Mouse (Mus musculus) hindbrain, embryonic 10.5 days (tissue): Measurements from ENCODE around the gene Prpsap2. TPM values are rescaled to one million over a fixed set of nuclear protein-coding genes. Genes with fewer than 3 reads are reported as not detected.
"Not testable (repeated sequence)": the region's sequence is repeated elsewhere in the genome, so short reads cannot be mapped to it uniquely, and the experiment has no call there.

Source experiments
- DNase-seq: peaks from one replicate; pipeline ENCODE4 v3.0.0-alpha.2; 2017; ENCODE audit warnings: low spot score
- H3K27ac ChIP-seq: fragments of 300-500 bp; sonication (generic); 2 replicates; pipeline ENCODE4 v1.5.1; 2016; ENCODE audit warnings: mild to moderate bottlenecking, moderate library complexity
- H3K27me3 ChIP-seq: fragments of 300-500 bp; sonication (generic); 2 replicates; pipeline ENCODE4 v1.6.1; 2016; ENCODE audit warnings: mild to moderate bottlenecking; ENCODE audit not compliant: poor library complexity, insufficient read depth, severe bottlenecking
- H3K36me3 ChIP-seq: fragments of 300-500 bp; sonication (generic); 2 replicates; pipeline ENCODE4 v1.6.1; 2016; ENCODE audit warnings: mild to moderate bottlenecking, moderate library complexity
- H3K4me1 ChIP-seq: fragments of 300-500 bp; sonication (generic); replicated peaks from 2 replicates; pipeline ENCODE4 v1.6.1; 2016; ENCODE audit warnings: mild to moderate bottlenecking
- H3K4me3 ChIP-seq: fragments of 300-500 bp; sonication (generic); 2 replicates; pipeline ENCODE4 v1.5.1; 2016; ENCODE audit warnings: mild to moderate bottlenecking, moderate library complexity
- H3K9me3 ChIP-seq: fragments of 300-500 bp; sonication (generic); 2 replicates; pipeline ENCODE4 v1.6.1; 2016; ENCODE audit warnings: mild to moderate bottlenecking, moderate library complexity
- WGBS: fragments of 180-500 bp; shearing (Covaris S2); methylation state at CpG from one replicate; pipeline ENCODE4 v1.1.7; 2016; 5-methylcytosine and 5-hydroxymethylcytosine counted together
- polyA plus RNA-seq: library from polyadenylated mRNA; unstranded; fragments of >200 nt; fragmentation: Nextera tagmentation; extraction: Ambion mirVana; gene quantifications from 2 replicates; pipeline ENCODE4 v1.2.1, GENCODE M21; 2016

The Prpsap2 gene
- polyA plus RNA-seq, result 44.8 and 47.6 TPM in 2 replicates

GRCm38 (mm10) chr11:61761584-61762407, at the start of gene Prpsap2:
Prpsap2 (minus strand) TSS chr11:61762088.
- no peaks in the 10 kb centered on the region for H3K27me3 ChIP-seq
- DNase-seq, result peak; percentile 99
- under 1% methylated on average over 51 of the region's 51 CpGs for WGBS
- peak within 1 kb of the TSS; percentile 71 for H3K4me3 ChIP-seq
- H3K27ac ChIP-seq, result peak within 1 kb of the TSS; percentile 95
- H3K36me3 ChIP-seq, result peaks cover 23% of the 10 kb centered on the region
- peaks cover 8% of the 10 kb centered on the region for H3K4me1 ChIP-seq
- no peaks in the 10 kb centered on the region for H3K9me3 ChIP-seq

GRCm38 (mm10) chr11:61809793-61810192, 47.9 kb upstream of the Prpsap2 start:
- peak; percentile 16 for DNase-seq
- no peak overlapping the region for H3K4me3 ChIP-seq
- WGBS, result 41% methylated on average over 4 of the region's 4 CpGs
- no peaks in the 10 kb centered on the region for H3K9me3 ChIP-seq
- H3K27ac ChIP-seq, result no peak overlapping the region
- peaks cover 88% of the 10 kb centered on the region for H3K36me3 ChIP-seq
- H3K27me3 ChIP-seq, result no peaks in the 10 kb centered on the region
- no peaks in the 10 kb centered on the region for H3K4me1 ChIP-seq

GRCm38 (mm10) chr11:61808551-61809117, 46.7 kb upstream of the Prpsap2 start:
- no peaks in the 10 kb centered on the region for H3K27me3 ChIP-seq
- no peak overlapping the region for H3K27ac ChIP-seq
- WGBS, result 89% methylated on average over 2 of the region's 2 CpGs
- no peak for DNase-seq
- no peak overlapping the region for H3K4me3 ChIP-seq
- no peaks in the 10 kb centered on the region for H3K9me3 ChIP-seq
- no peaks in the 10 kb centered on the region for H3K4me1 ChIP-seq
- H3K36me3 ChIP-seq, result peaks cover 79% of the 10 kb centered on the region

GRCm38 (mm10) chr11:61793441-61793840, 31.6 kb upstream of the Prpsap2 start:
- Histone ChIP-seq H3K9me3 (no peaks in the 10 kb centered on the region), H3K4me3 (no peak overlapping the region), H3K36me3 (peaks cover 70% of the 10 kb centered on the region), H3K27ac (no peak overlapping the region), H3K27me3 (no peaks in the 10 kb centered on the region), H3K4me1 (no peaks in the 10 kb centered on the region)
- no peak for DNase-seq
- WGBS, result 90% methylated on average over 1 of the region's 1 CpGs

- H3K27me3 ChIP-seq, result no peaks in the 10 kb centered on the region
- H3K27ac ChIP-seq, result no peak overlapping the region
- H3K9me3 ChIP-seq, result no peaks in the 10 kb centered on the region
- H3K4me3 ChIP-seq, result no peak overlapping the region
- H3K4me1 ChIP-seq, result no peaks in the 10 kb centered on the region
- peaks cover 86% of the 10 kb centered on the region for H3K36me3 ChIP-seq
- no peak for DNase-seq
- WGBS, result 98% methylated on average over 1 of the region's 1 CpGs
Measured at GRCm38 (mm10) chr11:61788550-61788949, 26.7 kb upstream of the Prpsap2 start.

- not testable (repeated sequence) for H3K27ac ChIP-seq, DNase-seq, H3K9me3 ChIP-seq, H3K4me3 ChIP-seq, H3K27me3 ChIP-seq, H3K4me1 ChIP-seq
- WGBS, result 90% methylated on average over 3 of the region's 3 CpGs
- H3K36me3 ChIP-seq, result peaks cover 74% of the 10 kb centered on the region
Measured at GRCm38 (mm10) chr11:61782526-61782925, 20.6 kb upstream of the Prpsap2 start.

- Histone ChIP-seq H3K4me3 (no peak overlapping the region), H3K36me3 (peaks cover 49% of the 10 kb centered on the region), H3K4me1 (no peaks in the 10 kb centered on the region), H3K27ac (no peak overlapping the region), H3K9me3 (no peaks in the 10 kb centered on the region), H3K27me3 (no peaks in the 10 kb centered on the region)
- 90% methylated on average over 4 of the region's 4 CpGs for WGBS
- DNase-seq, result no peak
Measured at GRCm38 (mm10) chr11:61774551-61775149, 12.8 kb upstream of the Prpsap2 start.

GRCm38 (mm10) chr11:61760518-61760917, 1.4 kb downstream of the Prpsap2 start:
- H3K4me3 ChIP-seq, result peak overlapping the region; percentile 71
- peak; percentile 12 for DNase-seq
- peaks cover 36% of the 10 kb centered on the region for H3K36me3 ChIP-seq
- H3K27me3 ChIP-seq, result no peaks in the 10 kb centered on the region
- H3K9me3 ChIP-seq, result no peaks in the 10 kb centered on the region
- peaks cover 8% of the 10 kb centered on the region for H3K4me1 ChIP-seq
- no peak overlapping the region for H3K27ac ChIP-seq
- WGBS, result 76% methylated on average over 5 of the region's 5 CpGs

- H3K4me1 ChIP-seq, result peaks cover 8% of the 10 kb centered on the region
- peaks cover 68% of the 10 kb centered on the region for H3K36me3 ChIP-seq
- no peak for DNase-seq
- no peak overlapping the region for H3K4me3 ChIP-seq
- H3K9me3 ChIP-seq, result no peaks in the 10 kb centered on the region
- no peak overlapping the region for H3K27ac ChIP-seq
- 83% methylated on average over 2 of the region's 2 CpGs for WGBS
- H3K27me3 ChIP-seq, result no peaks in the 10 kb centered on the region
Measured at GRCm38 (mm10) chr11:61757151-61757550, 4.7 kb downstream of the Prpsap2 start.

- no peak overlapping the region for H3K4me3 ChIP-seq
- no peaks in the 10 kb centered on the region for H3K27me3 ChIP-seq
- WGBS, result 86% methylated on average over 5 of the region's 5 CpGs
- DNase-seq, result no peak
- no peak overlapping the region for H3K27ac ChIP-seq
- H3K36me3 ChIP-seq, result peaks cover 97% of the 10 kb centered on the region
- H3K9me3 ChIP-seq, result no peaks in the 10 kb centered on the region
- H3K4me1 ChIP-seq, result no peaks in the 10 kb centered on the region
Measured at GRCm38 (mm10) chr11:61751612-61752011, 10.3 kb downstream of the Prpsap2 start.

GRCm38 (mm10) chr11:61747161-61747560, 14.7 kb downstream of the Prpsap2 start:
- 81% methylated on average over 3 of the region's 3 CpGs for WGBS
- peaks cover 94% of the 10 kb centered on the region for H3K36me3 ChIP-seq

GRCm38 (mm10) chr11:61745781-61746180, 16.1 kb downstream of the Prpsap2 start:
- no peaks in the 10 kb centered on the region for H3K9me3 ChIP-seq
- no peak overlapping the region for H3K4me3 ChIP-seq
- H3K4me1 ChIP-seq, result peaks cover 5% of the 10 kb centered on the region; the same call in 1 of the 2 replicates
- H3K27me3 ChIP-seq, result no peaks in the 10 kb centered on the region
- no peak overlapping the region for H3K27ac ChIP-seq
- 95% methylated on average over 9 of the region's 9 CpGs for WGBS
- H3K36me3 ChIP-seq, result peaks cover 94% of the 10 kb centered on the region
- DNase-seq, result no peak

More at GRCm38 (mm10) chr11:61747161-61747560, 14.7 kb downstream of the Prpsap2 start:
- Histone ChIP-seq H3K27ac (no peak overlapping the region), H3K27me3 (no peaks in the 10 kb centered on the region), H3K4me3 (no peak overlapping the region), H3K4me1 (peaks cover 5% of the 10 kb centered on the region; the same call in 1 of the 2 replicates), H3K9me3 (no peaks in the 10 kb centered on the region)
- DNase-seq, result no peak

GRCm38 (mm10) chr11:61744460-61744859, 17.4 kb downstream of the Prpsap2 start:
- Histone ChIP-seq H3K27ac (no peak overlapping the region), H3K36me3 (peaks cover 94% of the 10 kb centered on the region), H3K9me3 (no peaks in the 10 kb centered on the region), H3K4me3 (no peak overlapping the region), H3K27me3 (no peaks in the 10 kb centered on the region), H3K4me1 (peaks cover 5% of the 10 kb centered on the region; the same call in 1 of the 2 replicates)
- WGBS, result 66% methylated on average over 3 of the region's 3 CpGs
- DNase-seq, result peak; percentile 19
